Mouse (Mus musculus) megakaryocyte, adult 5-6 weeks (primary cell): ENCODE data around the gene Nap1l1. TPM values are rescaled to one million over a fixed set of nuclear protein-coding genes. Genes with fewer than 3 reads are reported as not detected.

Experiments
- ATAC-seq: 2 replicates; pipeline ENCODE4 v1.8.0; 2016; ENCODE audit warnings: mild to moderate bottlenecking, inconsistent platforms; ENCODE audit not compliant: poor library complexity, severe bottlenecking
- total RNA-seq, 2 experiments: library from RNA; stranded (forward) in 1 of 2; stranded (reverse) in 1 of 2; fragments of 153-499, 151-499 nt in 1 of 2; fragments of 221-1000, 200-1000 nt in 1 of 2; gene quantifications; 2 replicates each; pipeline versions ENCODE4 v1.2.3 to v1.2.4; 2015 to 2017

The Nap1l1 gene
- total RNA-seq, 2 experiments from 2014 or later, result 346 to 375 TPM

DNA sequence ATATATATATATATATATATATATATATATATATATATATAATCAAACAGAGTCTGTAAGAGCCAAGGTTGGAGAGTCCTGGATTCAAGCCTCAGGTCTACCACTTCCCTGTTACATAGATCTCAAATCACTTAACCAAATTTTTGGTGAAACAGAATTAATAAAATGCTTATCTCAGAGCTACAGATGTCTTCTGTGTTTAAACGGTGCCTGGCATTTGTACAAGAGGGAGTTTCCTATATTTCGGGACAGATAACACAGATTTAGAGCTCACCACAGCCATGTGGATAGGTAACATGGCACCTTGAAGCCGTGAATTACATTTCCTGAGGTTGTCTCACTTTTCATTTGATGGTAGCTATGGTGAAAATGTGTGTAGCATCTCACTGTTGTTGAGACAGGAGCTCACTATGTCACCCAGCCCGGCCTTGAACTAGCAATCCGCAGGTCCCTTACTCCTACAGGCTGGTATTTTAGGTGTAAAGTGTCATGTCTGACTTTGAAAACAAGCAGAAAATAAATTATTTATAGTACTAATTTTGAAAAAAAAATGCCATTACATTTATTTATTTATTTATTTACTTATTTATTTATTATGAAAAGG, 41.4 kb downstream of the Nap1l1 start:
- ATAC-seq, result no peak

DNA sequence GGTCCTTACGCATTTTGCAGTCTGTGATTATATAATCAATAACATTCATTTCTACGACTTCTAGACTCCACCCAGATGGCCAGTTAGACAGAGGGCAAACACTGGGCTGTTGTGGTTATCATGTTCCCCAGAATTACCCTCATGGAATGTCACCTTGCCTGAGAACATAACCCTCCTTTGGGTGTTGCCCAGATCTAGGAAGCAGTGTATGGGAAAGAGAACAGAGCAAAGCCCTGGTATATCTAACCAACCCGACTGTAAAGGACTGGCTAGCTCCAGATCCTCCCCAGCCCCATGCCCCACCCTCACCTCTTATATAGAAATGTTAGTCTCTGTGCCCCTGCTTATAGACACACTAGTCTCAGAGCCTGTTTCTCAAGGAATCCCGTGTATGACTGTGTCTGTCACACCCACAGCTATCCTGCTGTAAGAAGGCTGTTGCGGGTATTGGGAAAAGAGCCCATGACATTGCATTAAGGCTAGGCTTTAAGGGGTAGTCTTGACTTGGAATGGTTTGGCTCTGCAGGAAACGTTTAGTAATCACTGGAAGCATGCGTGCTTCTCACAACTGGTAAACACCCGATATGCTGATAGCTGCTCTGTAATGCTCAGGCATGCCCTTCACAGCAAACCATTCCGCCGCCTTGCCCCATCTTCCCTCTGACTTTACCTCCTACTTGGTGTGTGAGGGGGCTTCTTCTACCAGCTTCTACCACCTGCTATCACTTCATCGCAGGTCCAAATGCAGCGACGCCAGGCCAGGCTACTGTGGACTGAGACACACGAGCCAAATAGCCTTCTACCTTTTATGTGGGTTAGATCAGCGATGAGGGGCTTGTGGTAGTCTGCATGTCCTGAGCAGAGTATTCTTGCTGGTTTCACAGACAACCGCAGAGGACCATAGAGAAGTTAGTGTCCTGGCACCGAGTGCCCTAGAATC, 42.3 kb downstream of the Nap1l1 start:
- peak; percentile 15 for ATAC-seq

DNA sequence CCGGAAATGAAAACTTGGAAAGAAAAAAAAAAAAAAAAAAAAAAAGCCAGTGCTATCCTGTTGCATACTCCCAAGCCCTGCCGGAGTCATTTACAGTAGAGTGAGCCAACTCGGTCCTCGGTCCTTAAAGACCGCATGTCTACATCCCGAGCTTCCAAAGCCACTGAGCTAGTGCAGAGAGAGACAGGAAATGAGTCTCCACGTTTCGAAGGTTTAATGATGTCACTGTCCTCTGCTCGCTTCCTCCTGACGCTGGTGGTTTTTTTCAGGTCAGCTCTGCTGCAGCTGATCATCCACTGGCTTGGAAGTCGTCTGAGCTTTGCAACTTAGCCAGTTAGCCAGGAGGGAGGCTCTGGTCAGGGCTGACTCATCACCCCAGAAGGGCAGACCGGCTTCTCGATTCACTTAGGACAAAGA, 43.2 kb downstream of the Nap1l1 start:
- peak; percentile 90 for ATAC-seq

DNA sequence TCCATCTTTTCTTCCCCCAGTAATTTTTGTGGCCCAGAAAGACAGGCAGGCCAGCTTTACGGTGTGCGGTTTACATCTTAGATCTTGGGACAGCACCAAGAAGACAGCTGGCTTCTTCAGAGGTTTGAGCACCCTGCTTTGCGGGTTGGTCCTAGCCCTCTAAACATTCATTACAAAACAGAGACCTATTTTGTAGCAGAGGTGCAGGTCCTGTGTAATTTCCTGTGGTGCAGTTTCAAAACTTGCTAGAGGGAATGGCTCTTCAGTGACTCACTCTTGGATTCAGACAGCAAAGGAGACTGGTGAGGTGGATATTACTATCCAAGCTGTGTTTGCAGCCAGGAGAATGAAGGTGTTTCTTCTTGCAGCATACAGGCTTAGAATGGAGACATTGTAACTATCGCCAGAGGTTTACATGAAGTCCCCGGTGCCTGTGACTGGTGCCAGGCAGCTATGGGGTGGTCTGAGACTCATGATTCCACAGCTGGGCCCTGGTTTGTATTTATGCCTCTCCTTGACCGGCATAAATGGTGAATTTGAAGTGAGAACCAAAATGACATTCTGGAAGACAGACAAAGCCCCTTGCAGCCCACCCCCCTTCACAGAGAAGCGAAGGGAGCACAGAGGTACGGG, 43.9 kb downstream of the Nap1l1 start:
- peak; percentile 69 for ATAC-seq

DNA sequence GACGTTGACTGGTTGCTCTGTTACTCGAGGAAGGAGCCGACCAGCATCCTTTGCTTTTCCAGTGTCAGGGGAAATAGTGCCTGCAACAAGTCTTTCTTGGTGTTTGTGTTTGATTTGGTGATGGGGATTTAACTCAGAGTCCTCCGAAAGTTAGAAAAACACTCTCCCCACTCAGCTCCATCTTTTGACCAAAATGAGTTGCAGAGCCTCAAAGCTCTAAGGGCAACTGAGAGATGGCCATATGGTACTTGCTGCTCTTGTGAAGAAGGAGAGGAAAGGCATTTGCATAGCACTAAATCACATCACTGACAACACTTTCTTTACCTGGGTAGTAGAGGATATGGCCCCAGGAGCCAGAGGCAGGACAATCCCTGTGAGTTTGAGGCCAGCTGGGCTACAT, 45.3 kb downstream of the Nap1l1 start:
- no peak for ATAC-seq

DNA sequence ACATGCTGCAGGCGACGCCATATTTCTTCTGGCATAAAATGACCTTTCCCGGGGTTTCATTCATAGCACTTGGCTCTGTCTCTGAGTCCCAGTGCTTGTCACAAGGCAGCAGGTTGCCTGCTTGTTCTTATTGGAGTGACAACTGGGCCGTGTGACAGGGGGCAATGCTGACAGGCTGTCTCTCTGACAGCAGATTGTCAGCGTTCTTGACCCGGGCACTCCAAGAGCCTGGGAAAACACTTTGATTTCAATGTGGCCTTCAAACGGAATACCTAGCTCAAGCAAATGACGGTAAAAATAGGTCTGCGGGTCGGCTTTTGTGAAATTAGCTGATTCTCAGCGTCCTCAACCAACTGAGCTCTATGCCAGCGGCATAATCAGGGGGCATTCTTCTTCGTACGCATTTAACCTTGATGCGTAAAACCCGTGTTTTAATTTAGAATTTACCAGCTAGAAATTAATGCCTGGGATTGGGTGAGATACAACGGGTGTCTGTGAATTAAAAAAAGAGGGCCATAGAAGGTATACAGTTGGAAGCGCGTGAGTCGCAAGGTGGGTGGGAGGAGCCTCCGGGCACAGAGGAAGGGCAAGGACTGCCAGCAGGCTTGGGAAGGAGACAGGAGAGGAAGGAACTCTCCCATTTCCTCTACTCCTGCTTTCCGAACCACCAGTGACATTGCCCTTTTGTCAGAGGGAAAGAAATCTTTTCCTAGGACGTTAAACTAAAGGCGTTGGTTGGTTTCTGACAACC, 46.8 kb downstream of the Nap1l1 start:
- no peak for ATAC-seq

DNA sequence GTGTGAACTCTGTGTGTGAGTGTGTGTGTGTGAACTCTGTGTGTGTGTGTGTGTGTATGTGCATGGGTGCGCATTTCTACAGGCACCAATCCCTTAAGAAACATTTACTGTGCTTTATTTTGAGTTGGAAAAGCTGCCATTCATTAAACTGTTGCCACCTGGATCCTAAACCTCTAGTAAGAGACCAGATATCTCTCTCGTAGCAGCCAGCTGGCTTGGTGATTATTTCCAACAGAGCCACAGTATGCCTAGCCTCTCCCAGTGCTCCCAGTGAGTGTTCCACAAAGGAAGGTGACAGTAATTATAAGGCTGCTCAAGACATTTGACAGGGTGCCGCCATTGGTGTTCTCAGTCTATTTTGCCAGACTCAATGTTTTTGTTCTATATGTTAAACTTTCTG, 47.6 kb downstream of the Nap1l1 start:
- no peak for ATAC-seq

DNA sequence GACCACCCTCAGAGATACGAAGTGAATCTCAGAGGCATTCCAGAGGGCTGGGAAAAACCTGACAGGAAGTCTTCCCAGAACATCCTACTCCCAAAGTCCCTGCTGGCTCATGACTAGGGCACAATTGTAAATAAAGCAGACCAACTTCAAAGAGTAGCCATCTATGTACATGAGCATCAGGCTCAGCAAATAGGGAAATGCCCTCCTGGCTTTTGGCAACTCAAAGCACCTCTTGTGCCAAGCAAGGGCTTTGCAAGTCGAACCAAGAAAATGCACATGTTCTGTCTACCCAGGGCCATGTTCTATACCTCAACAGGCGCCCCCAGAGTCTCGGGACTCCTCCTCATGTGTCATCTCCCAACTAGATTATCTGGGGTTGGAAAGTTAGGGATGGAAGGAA, 48.6 kb downstream of the Nap1l1 start:
- no peak for ATAC-seq

DNA sequence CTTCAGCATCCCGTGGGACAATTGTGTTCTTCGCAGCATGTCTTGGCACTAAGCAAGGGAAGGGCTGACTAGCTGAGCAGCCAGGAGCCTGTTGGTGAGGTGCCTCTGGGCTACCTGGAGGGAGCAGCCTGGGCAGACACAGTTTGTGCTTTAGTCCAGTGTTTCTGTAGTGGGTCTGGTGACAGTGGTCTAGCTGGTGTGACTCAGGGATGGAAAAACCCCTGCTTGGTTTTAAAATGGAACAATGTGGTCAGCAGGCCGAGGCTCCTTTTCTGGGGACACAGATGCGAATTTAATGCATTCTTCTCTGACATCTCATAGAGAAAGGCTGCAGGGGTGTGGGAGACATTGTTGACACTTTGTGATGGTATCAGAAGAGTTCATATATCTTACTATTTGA, 49.2 kb downstream of the Nap1l1 start:
- no peak for ATAC-seq

DNA sequence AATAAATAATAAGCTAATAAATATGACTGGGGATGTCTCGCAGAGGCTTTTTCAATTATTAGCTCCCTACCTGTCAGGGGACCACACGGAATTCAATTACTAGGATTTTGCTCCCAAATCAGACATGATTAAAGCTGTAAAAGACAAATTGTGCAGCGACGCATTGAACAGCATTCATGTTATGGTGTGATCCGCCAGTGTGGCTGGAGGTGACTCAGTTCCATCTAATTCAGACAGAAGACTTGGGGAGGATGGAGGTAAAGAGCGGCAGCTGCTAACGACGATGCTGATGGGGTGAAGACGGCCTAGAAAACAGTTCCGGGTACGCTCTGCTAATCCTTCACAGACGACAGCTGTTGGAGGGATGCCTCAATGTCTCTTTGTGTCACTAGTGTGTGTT, 50.9 kb downstream of the Nap1l1 start:
- ATAC-seq, result no peak

DNA sequence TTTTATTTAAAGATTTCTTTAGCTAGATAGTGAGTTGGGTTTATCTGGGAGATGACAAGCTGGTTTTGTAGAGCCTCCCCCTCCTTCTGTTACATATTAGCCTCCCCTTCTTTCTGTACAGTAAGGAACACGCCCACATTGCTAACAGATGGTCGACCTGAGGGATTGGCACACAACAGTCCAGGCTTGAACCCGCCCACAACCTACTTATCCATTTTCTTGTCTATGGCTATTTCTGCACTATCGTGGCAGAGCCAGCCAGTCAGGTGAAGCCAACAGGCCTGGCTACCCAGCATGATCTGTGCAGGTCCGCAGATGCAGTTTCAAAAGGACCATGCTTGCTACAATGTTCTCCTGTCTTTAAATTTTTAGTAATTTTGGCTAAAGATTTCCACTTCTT, 54.0 kb downstream of the Nap1l1 start:
- no peak for ATAC-seq

DNA sequence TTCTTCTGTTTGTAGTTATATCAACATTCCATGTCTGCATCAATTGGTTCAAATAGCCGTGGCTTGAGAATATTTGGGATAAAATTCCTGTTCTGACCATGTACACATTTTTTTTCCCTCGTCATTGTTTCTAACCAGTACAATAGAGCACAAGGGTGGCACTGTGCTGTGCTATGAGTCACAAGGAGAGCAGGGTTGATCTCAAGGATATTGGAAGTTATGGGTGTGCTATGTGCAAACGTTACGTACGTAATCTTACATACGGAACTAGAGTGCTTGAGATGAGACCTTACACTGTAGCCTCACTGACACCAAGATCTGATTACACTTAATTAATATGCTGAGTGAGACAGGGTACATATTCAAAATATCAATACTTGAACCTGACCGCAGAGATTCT, 54.6 kb downstream of the Nap1l1 start:
- ATAC-seq, result no peak

DNA sequence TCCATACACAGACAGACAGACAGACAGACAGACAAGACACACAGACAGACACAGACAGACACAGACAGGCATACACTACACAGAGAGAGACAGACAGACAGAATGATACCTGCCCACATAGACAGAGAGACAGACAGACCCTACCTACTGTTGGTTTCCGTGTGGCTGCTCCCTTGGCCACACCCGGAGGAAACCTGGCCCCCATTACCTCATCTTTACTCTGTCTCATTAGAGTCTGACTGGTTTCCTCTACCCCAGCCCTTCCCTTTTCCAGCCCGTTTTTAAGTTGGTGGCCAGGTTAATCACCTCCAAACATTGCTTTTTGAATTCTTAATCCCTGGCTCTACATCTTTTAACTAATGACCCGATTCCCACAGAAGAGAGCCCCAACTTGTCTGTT, 55.3 kb downstream of the Nap1l1 start:
- peak; percentile 87 for ATAC-seq

DNA sequence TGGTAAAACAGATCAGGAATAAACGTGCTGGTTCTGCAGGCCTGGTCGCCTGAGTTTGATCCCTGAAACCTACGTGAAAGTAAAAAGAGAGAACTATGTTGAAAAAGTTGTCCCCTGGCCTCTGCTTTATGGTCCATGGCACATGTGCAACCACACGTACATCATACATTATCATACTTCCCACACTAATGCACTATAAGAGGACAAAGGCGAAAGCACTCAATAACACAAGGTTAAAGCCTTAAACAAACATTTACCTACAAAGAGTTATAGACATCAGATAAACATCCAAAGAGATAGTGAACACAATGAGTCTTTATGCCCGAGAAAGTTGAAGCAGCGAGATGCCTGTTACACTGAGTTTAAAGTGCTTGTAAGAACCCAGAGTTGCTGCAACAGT, 57.4 kb downstream of the Nap1l1 start:
- ATAC-seq, result no peak

DNA sequence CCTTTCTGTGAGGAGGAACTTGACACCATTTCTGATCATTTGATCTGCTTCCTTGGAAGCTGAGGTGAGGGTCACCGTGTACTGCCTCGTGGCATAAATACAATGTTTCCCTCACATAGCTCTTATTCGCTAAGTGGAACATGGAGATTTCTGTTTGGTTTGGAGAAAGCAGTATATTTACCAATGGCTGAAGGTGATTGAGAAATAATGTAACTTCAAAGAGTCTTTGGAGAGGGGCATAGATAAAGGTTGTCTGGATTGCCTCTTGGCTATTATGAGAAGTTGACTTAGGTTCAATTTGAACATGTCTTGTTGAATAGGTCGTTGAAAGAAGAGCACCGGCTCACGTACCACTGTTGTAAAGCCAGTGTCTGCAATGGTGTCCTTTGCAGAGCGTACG, 61.7 kb downstream of the Nap1l1 start:
- no peak for ATAC-seq

DNA sequence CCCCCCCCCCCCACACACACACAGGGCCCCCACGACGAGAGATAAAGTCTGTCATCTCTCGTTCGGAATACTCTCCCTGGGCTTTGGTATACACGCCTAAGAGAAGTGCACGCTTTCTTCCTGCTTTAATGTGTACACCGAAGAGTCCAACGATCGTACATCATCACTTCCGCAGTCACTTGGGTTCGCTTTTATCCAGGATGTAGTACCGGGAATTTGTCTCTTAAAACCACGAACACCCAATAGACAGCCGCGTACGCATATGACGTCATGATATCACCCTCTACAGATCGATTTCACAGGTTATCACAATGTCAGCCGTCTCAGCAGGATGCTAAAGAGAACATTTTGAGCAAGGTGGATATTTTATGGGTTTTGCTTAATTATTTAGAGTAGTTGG, 64.4 kb downstream of the Nap1l1 start:
- ATAC-seq, result no peak

DNA sequence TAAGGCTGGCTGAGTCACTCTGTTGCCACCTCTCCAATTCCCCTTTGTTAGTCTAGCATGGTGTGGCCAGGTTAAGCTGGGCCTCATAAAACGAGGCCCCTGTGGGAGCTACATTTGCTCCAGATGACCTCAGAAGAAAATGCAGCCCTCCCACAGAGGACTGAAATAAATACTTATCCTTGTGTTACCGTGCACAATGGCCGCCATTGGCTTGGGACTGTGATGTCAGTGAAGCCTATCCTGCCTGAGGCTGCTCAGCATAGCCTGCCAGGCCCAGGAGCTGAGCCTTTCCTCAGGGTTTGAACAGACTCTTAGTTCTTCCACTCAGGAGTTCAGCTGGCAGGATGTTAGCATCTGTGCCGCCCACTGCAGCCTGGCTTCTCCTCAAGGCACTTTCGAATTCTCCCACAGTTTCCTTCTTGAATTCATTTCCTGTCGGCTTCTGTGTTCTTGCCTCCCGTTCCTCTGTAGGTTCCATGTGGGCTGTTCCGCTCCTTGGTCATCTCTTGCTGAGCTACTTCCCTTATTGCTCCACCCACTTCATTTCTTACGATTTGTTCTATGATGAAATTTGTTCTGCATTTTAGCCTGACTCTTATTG, 66.8 kb downstream of the Nap1l1 start:
- ATAC-seq, result peak; percentile 90

DNA sequence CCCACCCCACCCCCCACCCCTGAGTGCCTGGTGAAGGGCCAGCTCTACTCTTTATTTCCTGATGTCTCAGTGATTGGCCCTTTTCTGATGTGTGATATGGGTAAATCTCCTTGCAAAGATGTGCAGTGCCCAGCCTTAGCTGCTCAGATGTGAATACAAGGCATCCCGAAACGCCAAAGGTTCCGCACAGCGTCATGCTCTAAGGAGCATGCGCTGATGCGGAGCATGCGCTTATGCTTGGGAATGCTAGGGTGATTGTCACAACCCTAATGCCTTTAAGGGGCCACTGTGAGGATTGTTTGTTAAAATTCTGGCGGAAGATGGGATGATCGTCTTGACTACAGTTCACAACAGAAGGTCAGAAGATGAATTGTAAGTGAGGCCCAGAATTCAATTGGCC, 67.7 kb downstream of the Nap1l1 start:
- ATAC-seq, result no peak

DNA sequence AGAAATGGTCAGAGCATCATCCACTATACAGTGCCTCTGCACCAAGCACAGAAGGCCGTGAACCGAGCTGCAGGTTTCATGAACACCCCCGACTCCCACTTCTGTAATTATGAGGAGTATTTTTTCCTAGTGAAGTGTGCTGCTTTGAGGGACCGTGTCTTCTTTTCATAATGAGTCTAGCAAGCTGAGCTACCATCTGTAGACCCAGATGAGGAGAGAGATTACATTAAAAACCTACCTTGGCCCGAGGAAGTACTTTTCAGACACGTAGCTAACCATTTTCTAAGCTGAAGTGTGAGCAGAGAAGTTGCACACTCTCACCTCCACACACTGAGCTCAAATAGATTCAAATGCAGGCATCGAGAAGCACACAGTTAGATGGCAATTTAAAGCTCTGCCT, 70.1 kb downstream of the Nap1l1 start:
- no peak for ATAC-seq

DNA sequence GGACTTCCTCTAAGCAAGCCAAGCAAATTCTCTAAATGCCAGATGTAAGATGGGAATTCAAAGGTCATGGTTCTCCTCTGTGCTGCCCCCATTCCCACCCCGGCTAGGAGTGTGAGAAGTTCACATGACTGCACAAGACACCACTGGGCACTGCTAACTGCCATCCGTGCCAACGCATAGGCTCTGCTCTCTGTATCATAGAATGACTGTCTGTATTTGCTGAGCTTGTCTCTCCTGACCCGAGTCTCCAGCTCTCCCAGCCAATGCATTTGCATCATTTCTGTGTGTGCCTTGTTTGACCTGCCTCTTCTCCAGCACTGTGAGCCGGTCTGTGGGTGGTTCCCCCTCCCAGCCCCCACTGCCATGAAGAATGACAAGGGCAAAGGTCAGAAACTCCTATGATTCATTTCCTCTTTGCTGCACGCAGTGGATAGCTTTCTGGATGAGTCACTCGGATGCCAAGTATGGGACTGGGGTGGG, 70.8 kb downstream of the Nap1l1 start:
- ATAC-seq, result peak; percentile 51

DNA sequence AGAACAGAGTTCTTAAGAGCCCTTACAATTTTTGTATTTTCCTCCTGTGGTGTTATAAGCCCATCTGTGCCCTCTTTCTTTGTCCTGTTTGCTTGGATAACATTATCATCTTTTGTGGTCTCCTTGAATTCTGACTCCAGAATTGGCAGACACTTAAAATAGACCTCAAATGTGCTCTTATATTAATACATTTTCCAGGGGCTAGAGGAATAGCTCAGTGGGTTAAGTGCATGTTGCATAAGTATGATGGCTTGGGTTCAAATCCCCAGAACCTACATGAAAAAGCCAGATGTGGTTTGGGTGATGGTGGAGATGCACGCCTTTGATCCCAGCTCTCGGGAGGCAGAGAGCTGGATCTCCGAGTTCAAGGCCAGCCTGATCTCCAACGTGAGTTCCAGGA, 71.3 kb downstream of the Nap1l1 start:
- ATAC-seq, result no peak
